Comparison of ENCODE assay signal across 29 mouse cellular contexts in the genomic region with DNA sequence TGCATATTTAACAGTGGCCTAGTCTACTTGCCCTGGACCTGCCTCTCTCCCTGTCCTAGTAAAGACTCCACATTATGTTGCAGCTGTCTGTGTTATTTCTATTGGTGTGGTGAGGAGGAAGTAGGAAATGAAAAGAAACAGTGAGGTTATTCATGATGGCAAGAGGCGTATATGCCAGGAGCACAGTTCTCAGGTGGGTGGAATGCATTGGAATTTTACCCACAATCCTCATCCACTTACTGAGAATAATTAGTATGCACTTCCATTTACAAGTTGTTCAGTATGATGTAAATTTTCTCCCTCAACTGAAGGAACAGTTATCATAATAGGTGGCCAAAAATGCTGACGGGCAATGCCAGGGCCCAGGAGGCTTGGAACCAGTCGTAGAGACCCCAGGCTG. TPM values are rescaled to one million over a fixed set of nuclear protein-coding genes. Genes with fewer than 3 reads are reported as not detected.
DNase-seq lines count a peak whose midpoint lies in the region; ATAC-seq lines count a peak whose summit lies in the region.
"Had no signal": no experiment of that assay in that cellular context is flagged by ENCODE, and none has a peak within 500 bp of the region (broad histone marks: within the 10 kb centered on the region; RNA-seq: fewer than 3 reads in every experiment).

No protein-coding gene starts in this region.

- peak; percentile 26 for ATAC-seq in frontal cortex, adult (ENCODE audit: low TSS enrichment)
- no peak for ATAC-seq in intestine, embryonic 16.5 days
- ATAC-seq: activated CD4-positive, CD25-positive, alpha-beta regulatory T cell, adult 4 months; CD4-positive, CD25-positive, alpha-beta regulatory T cell, adult 4 months; forebrain, embryonic 14.5 days; forebrain, embryonic 16.5 days; Patski had no signal

- H3K9ac ChIP-seq in intestine, embryonic 16.5 days (ENCODE audit: low read depth, low read length): no peak overlapping the region
- H3K9ac ChIP-seq: embryonic facial prominence, embryonic 13.5 days; embryonic facial prominence, embryonic 15.5 days; forebrain, embryonic 12.5 days had no signal

- H3K27ac ChIP-seq in intestine, embryonic 16.5 days (ENCODE audit: low read length): no peak overlapping the region
- H3K27ac ChIP-seq: embryonic facial prominence, embryonic 13.5 days; embryonic facial prominence, embryonic 15.5 days; forebrain, embryonic 10.5 days; forebrain, embryonic 12.5 days had no signal

- H3K27me3 ChIP-seq in intestine, embryonic 16.5 days (replicated peaks; ENCODE audit: control insufficient read depth, insufficient read depth, low read length): no peaks in the 10 kb centered on the region
- H3K27me3 ChIP-seq: embryonic facial prominence, embryonic 13.5 days had no signal

- no peak overlapping the region for H3K4me2 ChIP-seq in intestine, embryonic 16.5 days (ENCODE audit: low read depth, low read length)
- H3K4me2 ChIP-seq: embryonic facial prominence, embryonic 13.5 days; embryonic facial prominence, embryonic 15.5 days; forebrain, embryonic 12.5 days had no signal

- no peak overlapping the region for H3K4me3 ChIP-seq in intestine, embryonic 16.5 days (ENCODE audit: low read length)
- H3K4me3 ChIP-seq: embryonic facial prominence, embryonic 13.5 days; embryonic facial prominence, embryonic 15.5 days; erythroblast, embryonic 14.5 days; forebrain, embryonic 10.5 days; forebrain, embryonic 12.5 days had no signal

- no peak for DNase-seq in frontal cortex, postnatal 14 days (ENCODE audit: low spot score in 2 of 2)
- peak; percentile 28 for DNase-seq in right cerebral cortex, adult 18-20 months
- DNase-seq in right cerebral cortex, postnatal 25 days: no peak
- DNase-seq: adrenal gland, adult 8-10 months; adrenal gland, postnatal 14 days; adrenal gland, postnatal 36 days; B cell, adult 2 months; cerebellum, adult 11 months; cerebellum, adult 18-20 months; cerebellum, adult 8-10 months; cerebellum, adult 9-11 months; cerebellum, postnatal 14 days; cerebellum, postnatal 36 days; embryo, embryonic 11 days had no signal

- H3K9me3 ChIP-seq in intestine, embryonic 16.5 days (ENCODE audit: control insufficient read depth, low read length): no peaks in the 10 kb centered on the region
- H3K9me3 ChIP-seq: embryonic facial prominence, embryonic 13.5 days; embryonic facial prominence, embryonic 15.5 days; forebrain, embryonic 10.5 days; forebrain, embryonic 12.5 days; G1E had no signal

- H3K4me1 ChIP-seq in intestine, embryonic 16.5 days (ENCODE audit: control insufficient read depth, insufficient read depth, low read length): peaks cover 6% of the 10 kb centered on the region

- WGBS in intestine, embryonic 16.5 days: 86% methylated on average over 3 of the region's 3 CpGs

- no peaks in the 10 kb centered on the region for H3K36me3 ChIP-seq in intestine, embryonic 16.5 days (ENCODE audit: control insufficient read depth, insufficient read depth, low read length)
- H3K36me3 ChIP-seq: embryonic facial prominence, embryonic 13.5 days; embryonic facial prominence, embryonic 15.5 days; forebrain, embryonic 10.5 days; forebrain, embryonic 12.5 days; G1E had no signal

RNA-seq across cellular contexts. Expression of a gene that starts 6.1 kb away (rescaled TPM):
- 880 and 1,082 TPM in 2 replicates for polyA plus RNA-seq in intestine, embryonic 16.5 days (2015; fragmentation: Nextera tagmentation; extraction: Ambion mirVana)
- polyA plus RNA-seq: CD4-positive, CD25-positive, alpha-beta regulatory T cell, adult 4 months; erythroblast, embryonic 14.5 days; G1E had no signal

RNA-seq across cellular contexts. Expression of a gene that starts 8.5 kb away (rescaled TPM):
- polyA plus RNA-seq in intestine, embryonic 16.5 days (2015; fragmentation: Nextera tagmentation; extraction: Ambion mirVana): 18.7 and 21.4 TPM in 2 replicates

RNA-seq across cellular contexts. Expression of a gene that starts 23.3 kb away (rescaled TPM):
- 0.04 TPM in 2 replicates for polyA plus RNA-seq in intestine, embryonic 16.5 days (2015; fragmentation: Nextera tagmentation; extraction: Ambion mirVana)
- polyA plus RNA-seq: brain, embryonic 14.5 days; embryonic facial prominence, embryonic 11.5 days; embryonic facial prominence, embryonic 13.5 days; erythroblast, embryonic 14.5 days; forebrain, embryonic 10.5 days; forebrain, embryonic 12.5 days; forebrain, embryonic 16.5 days; G1E; Patski had no signal

RNA-seq across cellular contexts. Expression of a gene that starts 49.9 kb away (rescaled TPM):
- 889 and 911 TPM in 2 replicates for polyA plus RNA-seq in intestine, embryonic 16.5 days (2015; fragmentation: Nextera tagmentation; extraction: Ambion mirVana)

RNA-seq across cellular contexts. Expression of a gene that starts 49.9 kb away (rescaled TPM):
- polyA plus RNA-seq in intestine, embryonic 16.5 days (2015; fragmentation: Nextera tagmentation; extraction: Ambion mirVana): 1.1 and 1.5 TPM in 2 replicates
- polyA plus RNA-seq: erythroblast, embryonic 14.5 days had no signal
